Mouse (Mus musculus) right cerebral cortex, postnatal 10 days (tissue): ENCODE results near the gene 1700020A23Rik.

Experiments
- DNase-seq, 2 experiments: peaks; one replicate each; pipeline ENCODE4 v3.0.0; 2021; ENCODE audit warnings: low spot score in 2 of 2

Gene 1700020A23Rik

GRCm38 (mm10) chr2:130411558-130412495 lies 6.8 kb downstream of the 1700020A23Rik start:
- peak; percentile 74 to 84 for DNase-seq

DNA sequence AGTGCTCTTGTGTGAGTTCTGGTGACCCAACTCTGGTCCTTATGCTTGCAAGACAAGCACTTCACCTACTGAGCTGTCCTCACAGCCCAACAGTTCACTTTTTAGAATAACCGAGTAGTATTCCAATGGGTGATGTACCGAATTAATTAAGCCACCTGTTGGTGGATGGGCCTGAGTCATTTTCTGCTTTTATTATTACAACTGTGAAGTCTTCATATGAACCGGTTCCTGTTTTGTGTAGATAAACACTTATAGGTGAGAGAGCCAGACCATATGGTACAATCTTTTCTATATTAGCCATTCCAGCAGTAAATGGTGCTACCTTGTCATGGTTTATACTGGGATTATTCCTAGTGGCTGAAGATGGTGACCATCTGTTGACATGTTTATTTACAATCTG lies 7.7 kb downstream of the 1700020A23Rik start:
- DNase-seq: no peak

GRCm38 (mm10) chr2:130414094-130414856 lies 9.2 kb downstream of the 1700020A23Rik start:
- no peak for DNase-seq

- peak in 1 of 2 experiments; percentile 45 for DNase-seq
Measured at GRCm38 (mm10) chr2:130421781-130422620, 16.9 kb downstream of the 1700020A23Rik start.

DNA sequence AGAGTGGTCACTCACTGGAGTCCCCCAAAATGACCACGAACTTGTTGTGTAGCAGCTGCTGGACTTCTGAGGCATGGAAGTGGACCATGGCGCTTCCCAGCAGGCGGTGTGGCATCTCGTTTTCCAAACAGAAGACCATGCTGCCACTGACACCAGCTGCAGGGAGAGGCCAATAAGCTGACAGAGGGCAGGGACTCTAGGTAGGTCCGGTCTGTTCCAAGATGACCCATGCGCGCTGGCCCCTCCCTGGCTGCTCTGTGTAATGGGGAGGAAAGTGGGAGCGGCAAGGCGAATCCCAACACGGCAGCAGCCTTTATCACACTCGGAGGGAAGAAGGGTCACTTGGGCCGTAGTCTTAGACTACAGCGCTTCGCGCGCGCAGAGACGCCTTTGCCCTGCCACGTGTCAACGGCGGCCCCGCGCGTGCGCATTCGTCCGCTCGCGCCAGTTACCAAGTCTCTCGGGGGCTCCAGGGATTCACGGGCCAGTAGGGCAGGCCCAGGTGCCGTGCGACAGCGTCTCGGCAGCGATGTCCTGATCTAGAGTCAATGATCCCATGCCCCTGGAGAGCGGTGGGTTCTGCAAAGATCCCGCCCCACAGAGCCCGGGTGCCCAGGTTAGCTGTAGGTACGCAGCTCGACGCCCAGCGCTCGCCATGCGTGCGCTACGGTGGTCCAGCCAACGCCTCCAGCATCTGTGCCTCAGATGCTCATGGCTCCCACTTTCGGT lies 18.5 kb downstream of the 1700020A23Rik start:
- peak; percentile 87 to 89 for DNase-seq

DNA sequence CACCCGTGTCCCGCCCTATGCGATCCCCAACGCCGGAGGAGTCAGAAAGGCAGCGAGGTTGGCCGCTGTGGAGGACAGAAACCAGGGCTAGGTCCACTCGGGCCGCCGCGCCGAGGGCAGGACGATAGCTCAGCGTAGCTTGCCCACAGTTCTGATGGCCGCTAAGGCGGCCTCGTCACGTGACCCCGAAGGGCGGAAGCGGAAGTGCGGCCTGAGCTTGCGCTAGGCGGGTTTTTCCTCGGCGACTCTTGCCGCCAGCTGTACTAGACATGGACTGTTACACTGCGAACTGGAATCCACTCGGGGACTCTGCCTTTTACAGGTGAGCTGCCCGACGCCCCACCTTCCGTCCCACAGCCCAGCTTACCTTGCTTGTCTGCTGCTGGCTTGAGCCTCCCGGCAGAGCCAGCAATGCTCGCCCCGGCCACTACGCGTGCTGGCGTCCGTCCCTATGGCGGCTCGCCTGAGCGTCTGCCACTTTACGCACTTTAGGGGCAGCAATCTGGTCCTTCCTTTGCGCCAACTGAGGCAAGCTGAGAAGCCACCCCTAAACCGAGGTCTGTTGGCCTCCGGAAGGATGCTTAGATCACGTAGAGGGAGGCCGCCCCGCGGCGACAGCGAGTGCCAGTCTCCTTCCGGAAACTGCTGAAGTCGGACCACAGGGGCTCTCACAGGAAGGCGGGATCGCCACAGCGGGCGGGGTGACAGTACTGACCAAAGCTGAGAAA lies 19.2 kb downstream of the 1700020A23Rik start, which contains the start of the genes Vps16 and Pced1a:
Gene Vps16 (plus strand): TSS at position 214 of the 728 bp plus-strand sequence.
Gene Pced1a (minus strand): TSS at position 576 of the 728 bp plus-strand sequence.
- peak; percentile 95 for DNase-seq

DNA sequence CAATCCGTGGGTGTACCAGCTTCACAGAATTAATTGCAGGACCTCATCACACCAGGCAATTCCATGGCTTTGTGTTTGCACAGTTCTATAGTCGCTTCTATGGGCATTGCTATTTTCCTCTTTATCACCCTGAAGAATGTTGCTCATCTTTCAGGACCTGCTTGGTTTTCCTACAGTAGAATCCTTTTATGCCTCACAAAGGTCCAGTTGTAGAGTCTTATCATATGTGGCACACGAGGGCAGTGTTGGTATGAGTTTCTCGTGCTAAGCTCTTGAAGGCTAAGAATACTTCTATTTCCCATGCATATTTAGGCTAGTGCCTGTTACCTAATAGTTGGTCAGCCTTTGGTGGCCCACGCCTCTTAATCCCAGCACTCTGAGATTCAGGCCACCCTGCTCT lies 20.1 kb downstream of the 1700020A23Rik start:
- no peak for DNase-seq

DNA sequence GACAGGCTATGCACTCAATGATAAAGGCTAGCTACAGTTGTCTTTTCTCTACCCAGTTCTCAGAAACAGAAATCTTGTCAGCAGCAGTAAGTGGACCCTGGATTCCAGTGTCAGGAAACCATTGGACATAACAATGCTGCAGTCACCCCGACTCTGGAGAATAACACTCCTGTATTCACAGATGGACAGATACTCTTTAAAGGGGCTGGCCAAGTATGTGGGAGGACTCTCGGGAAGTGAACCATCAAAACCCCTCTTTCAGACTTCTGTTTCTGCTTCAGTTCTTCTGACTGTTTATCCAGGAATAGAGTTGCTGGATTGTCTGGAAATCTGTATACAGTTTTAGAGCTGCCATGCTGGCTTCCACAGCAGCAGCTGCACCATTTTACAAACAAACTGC lies 24.8 kb downstream of the 1700020A23Rik start:
- no peak for DNase-seq

DNA sequence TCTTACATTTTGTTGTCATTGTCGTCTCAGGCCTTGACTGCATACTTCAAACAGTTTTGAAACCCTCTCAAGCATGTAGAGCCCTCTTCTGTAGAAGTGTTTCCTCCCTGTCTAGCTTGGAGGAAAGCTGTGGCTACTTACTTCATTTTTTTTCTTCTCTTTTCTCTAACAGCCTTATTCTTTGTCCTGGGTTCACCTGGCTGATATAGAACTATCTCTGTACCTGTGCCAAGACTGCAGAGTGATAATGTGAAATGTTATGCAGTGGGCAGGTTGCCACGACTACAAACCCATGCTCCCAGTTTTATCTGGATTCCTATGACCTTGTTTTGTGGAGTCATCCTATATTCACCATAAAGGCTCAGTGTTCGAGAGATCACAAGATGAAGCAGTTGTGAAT lies 25.4 kb downstream of the 1700020A23Rik start:
- no peak for DNase-seq

GRCm38 (mm10) chr2:130432157-130432556 lies 27.1 kb downstream of the 1700020A23Rik start:
- DNase-seq: no peak

GRCm38 (mm10) chr2:130433152-130433551 lies 28.1 kb downstream of the 1700020A23Rik start:
- DNase-seq: peak; percentile 34 to 72

DNA sequence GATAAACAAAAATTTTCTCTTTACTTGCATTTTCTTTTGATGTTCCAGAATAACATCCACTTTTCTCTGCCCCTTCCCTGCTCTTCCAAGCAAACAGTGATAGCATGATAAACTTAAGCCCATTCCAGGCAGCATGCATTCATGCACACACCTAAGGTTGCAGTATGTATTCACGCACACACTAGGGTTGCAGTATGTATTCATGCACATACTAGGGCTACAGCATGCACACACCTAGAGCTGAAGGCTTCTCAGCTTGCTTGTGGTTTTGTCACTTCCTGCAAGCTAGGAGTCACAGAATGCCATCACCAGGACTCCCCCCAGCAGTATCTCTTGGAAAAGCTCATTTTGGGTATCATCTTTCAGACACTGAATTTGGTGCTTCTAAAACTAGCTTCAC lies 31.7 kb downstream of the 1700020A23Rik start:
- no peak for DNase-seq

DNA sequence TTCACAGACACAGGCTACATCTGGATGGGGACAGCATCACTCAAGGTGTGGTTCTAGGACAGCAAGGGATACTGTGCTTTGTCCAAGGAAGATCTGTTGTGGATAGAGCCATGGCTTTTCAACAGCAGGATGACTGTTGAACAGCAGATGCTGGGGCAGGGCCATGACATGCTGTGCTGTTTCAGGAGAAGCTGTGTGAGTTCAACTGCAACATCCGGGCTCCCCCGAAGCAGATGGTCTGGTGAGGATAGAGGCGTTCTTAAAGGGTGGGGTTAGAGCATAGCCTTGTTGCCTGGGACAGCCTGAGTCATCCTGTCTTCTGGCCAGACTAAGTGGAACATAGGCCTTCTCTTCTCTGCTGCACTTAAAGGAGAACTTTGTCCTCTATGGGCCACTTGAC lies 33.8 kb downstream of the 1700020A23Rik start:
- DNase-seq: no peak

GRCm38 (mm10) chr2:130439840-130440480 lies 34.9 kb downstream of the 1700020A23Rik start:
- DNase-seq: no peak

- DNase-seq: no peak
Measured at GRCm38 (mm10) chr2:130442162-130442561, 37.1 kb downstream of the 1700020A23Rik start.

DNA sequence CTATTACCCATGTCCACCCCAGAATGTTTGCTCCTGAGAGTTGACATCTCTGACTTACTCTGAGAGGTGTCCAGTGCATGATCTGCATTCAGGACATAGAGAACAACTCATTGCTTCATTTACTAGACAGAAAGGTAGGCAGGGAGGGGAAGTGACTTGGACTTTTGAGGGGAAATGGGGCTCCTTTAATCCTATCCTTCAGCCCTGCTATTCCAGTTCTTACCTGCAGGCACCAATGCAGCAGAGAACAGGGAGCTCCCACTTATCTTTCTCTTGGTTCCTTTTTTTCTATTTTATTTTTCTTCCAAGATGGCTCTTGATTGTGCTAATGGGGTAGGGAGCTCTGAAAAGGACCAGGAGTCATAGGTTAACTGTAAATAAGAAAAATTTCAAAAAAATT lies 43.4 kb downstream of the 1700020A23Rik start:
- no peak for DNase-seq

GRCm38 (mm10) chr2:130449021-130449793 lies 44.1 kb downstream of the 1700020A23Rik start:
- peak in 1 of 2 experiments; percentile 38 for DNase-seq

- peak; percentile 94 to 95 for DNase-seq
Measured at GRCm38 (mm10) chr2:130449794-130450433, 44.9 kb downstream of the 1700020A23Rik start, which contains the start of gene Ptpra. Gene Ptpra (plus strand): TSS chr2:130450278.
